Mouse (Mus musculus) forebrain, embryonic 14.5 days (tissue): ENCODE data around the gene Smyd1. TPM values are rescaled to one million over a fixed set of nuclear protein-coding genes. Genes with fewer than 3 reads are reported as not detected.

ENCODE experiments used
- ATAC-seq: fragments of 200-750 bp; cut with Nextera tagmentation; 2 replicates; pipeline ENCODE4 v1.8.0; 2017; ENCODE audit warnings: mild to moderate bottlenecking, moderate library complexity
- DNase-seq: peaks from one replicate; pipeline ENCODE4 v3.0.0-alpha.2; 2015; ENCODE audit warnings: low spot score
- H3K27ac ChIP-seq: fragments of 300-500 bp; sonication (generic); 2 replicates; pipeline ENCODE4 v1.5.1; 2014; ENCODE audit warnings: low read depth, mild to moderate bottlenecking, control low read depth, low read length, moderate library complexity
- H3K27me3 ChIP-seq: fragments of 300-500 bp; sonication (generic); replicated peaks from 2 replicates; pipeline ENCODE4 v1.6.1; 2014; ENCODE audit warnings: low read length, control low read depth, mixed read lengths; ENCODE audit not compliant: control insufficient read depth, insufficient read depth
- H3K36me3 ChIP-seq: fragments of 300-500 bp; sonication (generic); 2 replicates; pipeline ENCODE4 v1.6.1; 2014; ENCODE audit warnings: low read length, control low read depth; ENCODE audit not compliant: control insufficient read depth, insufficient read depth
- H3K4me1 ChIP-seq: fragments of 300-500 bp; sonication (generic); 2 replicates; pipeline ENCODE4 v1.6.1; 2014; ENCODE audit warnings: antibody characterized with exemption, low read length, control low read depth; ENCODE audit not compliant: control insufficient read depth, insufficient read depth
- H3K4me2 ChIP-seq: fragments of 300-500 bp; sonication (generic); 2 replicates; pipeline ENCODE4 v1.6.1; 2014; ENCODE audit warnings: mild to moderate bottlenecking, control low read depth, low read length
- H3K4me3 ChIP-seq: fragments of 300-500 bp; sonication (generic); 2 replicates; pipeline ENCODE4 v1.5.1; 2014; ENCODE audit warnings: low read depth, low read length, control low read depth
- H3K9ac ChIP-seq: fragments of 300-500 bp; sonication (generic); 2 replicates; pipeline ENCODE4 v1.6.1; 2014; ENCODE audit warnings: mild to moderate bottlenecking, low read length, control low read depth, moderate library complexity
- H3K9me3 ChIP-seq: fragments of 300-500 bp; sonication (generic); replicated peaks from 2 replicates; pipeline ENCODE4 v1.6.1; 2016; ENCODE audit warnings: low read length, control low read depth, mixed read lengths; ENCODE audit not compliant: control insufficient read depth
- WGBS: fragments of 180-500 bp; shearing (Covaris S2); extraction: QIAGEN DNeasy Blood & Tissue Kit; methylation state at CpG from one replicate; pipeline ENCODE4 v1.1.7; 2014; 5-methylcytosine and 5-hydroxymethylcytosine counted together
- polyA plus RNA-seq: library from polyadenylated mRNA; unstranded; fragments of >200 nt; fragmentation: Nextera tagmentation; extraction: Ambion mirVana; gene quantifications from 2 replicates; pipeline ENCODE4 v1.2.1, GENCODE M21; 2014

Gene Smyd1
- polyA plus RNA-seq, 1 experiment from 2014 or later = 0.08 TPM

DNA sequence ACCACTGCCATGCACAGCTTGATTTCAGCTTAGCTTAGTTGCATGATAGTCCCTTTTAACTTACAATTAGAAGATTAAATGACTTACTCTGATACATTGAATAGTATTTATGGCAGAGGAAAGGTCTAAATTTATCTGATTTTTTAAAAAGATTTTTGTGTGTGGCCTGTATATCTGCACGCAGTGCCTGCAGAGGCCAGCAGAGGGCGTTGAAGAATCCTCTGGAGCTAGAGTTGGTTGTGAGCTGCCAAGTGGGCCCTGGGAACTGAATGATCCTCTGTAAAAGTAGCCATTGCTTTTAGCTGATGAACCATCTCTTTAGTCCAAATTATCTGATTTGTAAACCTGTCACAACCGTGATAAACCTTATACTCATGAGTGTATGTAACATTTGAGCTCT is 23.3 kb downstream of the Smyd1 start:
- H3K36me3 ChIP-seq = no peaks in the 10 kb centered on the region
- no peaks in the 10 kb centered on the region for H3K9me3 ChIP-seq
- H3K4me1 ChIP-seq = no peaks in the 10 kb centered on the region
- no peak for ATAC-seq
- H3K27ac ChIP-seq = no peak overlapping the region
- H3K4me3 ChIP-seq = no peak overlapping the region
- H3K27me3 ChIP-seq = no peaks in the 10 kb centered on the region
- no peak overlapping the region for H3K9ac ChIP-seq
- DNase-seq = peak; percentile 30
- no peak overlapping the region for H3K4me2 ChIP-seq
- 37% methylated on average over 3 of the region's 3 CpGs for WGBS

GRCm38 (mm10) chr6:71298051-71298450 is 24.0 kb downstream of the Smyd1 start:
- H3K4me2 ChIP-seq = no peak overlapping the region
- H3K27ac ChIP-seq = no peak overlapping the region
- no peak for DNase-seq
- H3K4me1 ChIP-seq = no peaks in the 10 kb centered on the region
- no peak overlapping the region for H3K9ac ChIP-seq
- no peak for ATAC-seq
- 71% methylated on average over 2 of the region's 2 CpGs for WGBS
- H3K36me3 ChIP-seq = no peaks in the 10 kb centered on the region
- no peaks in the 10 kb centered on the region for H3K27me3 ChIP-seq
- no peak overlapping the region for H3K4me3 ChIP-seq
- H3K9me3 ChIP-seq = no peaks in the 10 kb centered on the region

- Histone ChIP-seq H3K9ac (no peak overlapping the region), H3K36me3 (no peaks in the 10 kb centered on the region), H3K27me3 (no peaks in the 10 kb centered on the region), H3K4me3 (no peak overlapping the region), H3K4me1 (no peaks in the 10 kb centered on the region), H3K9me3 (no peaks in the 10 kb centered on the region), H3K27ac (no peak overlapping the region), H3K4me2 (no peak overlapping the region)
- DNase-seq = no peak
- 77% methylated on average over 6 of the region's 6 CpGs for WGBS
- ATAC-seq = no peak
These were observed 26.7 kb downstream of the Smyd1 start for GRCm38 (mm10) chr6:71295303-71295702.

DNA sequence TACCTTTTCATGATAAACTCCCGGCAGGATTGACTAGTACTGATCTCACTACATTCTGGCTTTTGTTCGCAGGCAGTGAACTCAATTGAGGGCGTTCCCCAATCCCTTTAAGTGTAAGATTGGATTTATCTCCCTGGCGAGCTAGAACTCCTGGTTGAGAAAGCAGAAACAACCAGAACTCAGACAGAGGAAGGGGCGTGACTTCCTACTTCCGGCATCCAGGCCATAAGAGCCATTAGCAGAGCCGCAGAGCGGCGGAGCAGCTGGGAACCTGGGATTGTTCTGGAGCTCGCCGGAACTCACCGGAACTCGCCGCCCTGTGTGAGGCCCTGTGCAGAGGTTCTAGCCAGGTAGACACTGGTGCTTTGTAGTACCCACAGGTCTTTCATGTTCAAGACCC is 28.5 kb downstream of the Smyd1 start:
- Histone ChIP-seq H3K9ac (no peak overlapping the region), H3K27ac (no peak overlapping the region), H3K4me1 (no peaks in the 10 kb centered on the region), H3K9me3 (no peaks in the 10 kb centered on the region), H3K4me3 (no peak overlapping the region), H3K36me3 (no peaks in the 10 kb centered on the region), H3K4me2 (no peak overlapping the region), H3K27me3 (no peaks in the 10 kb centered on the region)
- DNase-seq = no peak
- ATAC-seq = no peak
- 82% methylated on average over 14 of the region's 14 CpGs for WGBS

DNA sequence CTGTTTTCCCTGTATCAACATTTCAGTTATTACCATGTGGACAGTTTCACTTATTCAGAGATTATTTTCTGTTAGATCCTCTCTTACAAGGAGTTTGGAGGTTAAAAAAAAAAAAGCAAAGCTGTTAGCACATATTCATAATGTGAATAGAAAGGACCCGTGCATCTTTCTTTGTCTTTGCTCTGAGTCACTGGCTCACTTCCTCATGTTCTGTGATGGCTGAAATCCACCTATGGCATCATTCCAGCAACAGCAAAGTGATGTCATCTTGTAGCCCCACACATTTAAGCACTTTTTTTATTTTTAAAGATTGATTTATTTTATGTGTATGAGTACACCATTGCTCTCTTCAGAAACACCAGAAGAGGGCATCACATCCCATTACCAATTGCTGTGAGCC is 42.6 kb downstream of the Smyd1 start:
- H3K27ac ChIP-seq = no peak overlapping the region
- WGBS = 64% methylated on average over 1 of the region's 1 CpGs
- H3K4me1 ChIP-seq = no peaks in the 10 kb centered on the region
- peaks cover 3% of the 10 kb centered on the region; the same call in 1 of the 2 replicates for H3K36me3 ChIP-seq
- no peak overlapping the region for H3K4me2 ChIP-seq
- no peak for DNase-seq
- H3K9ac ChIP-seq = no peak overlapping the region
- no peak overlapping the region for H3K4me3 ChIP-seq
- no peak for ATAC-seq
- H3K9me3 ChIP-seq = no peaks in the 10 kb centered on the region
- no peaks in the 10 kb centered on the region for H3K27me3 ChIP-seq

GRCm38 (mm10) chr6:71274621-71275020 is 47.4 kb downstream of the Smyd1 start:
- 89% methylated on average over 1 of the region's 1 CpGs for WGBS
- H3K36me3 ChIP-seq = no peaks in the 10 kb centered on the region
- no peak overlapping the region for H3K4me2 ChIP-seq

GRCm38 (mm10) chr6:71273715-71274114 is 48.3 kb downstream of the Smyd1 start:
- DNase-seq (no peak), ATAC-seq (no peak)
- no peaks in the 10 kb centered on the region for H3K36me3 ChIP-seq
- H3K4me2 ChIP-seq = no peak overlapping the region
- H3K9ac ChIP-seq = no peak overlapping the region
- no peaks in the 10 kb centered on the region for H3K9me3 ChIP-seq
- no peak overlapping the region for H3K4me3 ChIP-seq
- peaks cover 11% of the 10 kb centered on the region for H3K4me1 ChIP-seq
- H3K27ac ChIP-seq = no peak overlapping the region
- no peaks in the 10 kb centered on the region for H3K27me3 ChIP-seq
- 97% methylated on average over 1 of the region's 1 CpGs for WGBS

More at GRCm38 (mm10) chr6:71274621-71275020, 47.4 kb downstream of the Smyd1 start:
- Histone ChIP-seq H3K9ac (no peak overlapping the region), H3K4me3 (no peak overlapping the region), H3K27me3 (no peaks in the 10 kb centered on the region), H3K9me3 (no peaks in the 10 kb centered on the region), H3K4me1 (peaks cover 11% of the 10 kb centered on the region), H3K27ac (no peak overlapping the region)
- ATAC-seq = no peak
- DNase-seq = no peak

DNA sequence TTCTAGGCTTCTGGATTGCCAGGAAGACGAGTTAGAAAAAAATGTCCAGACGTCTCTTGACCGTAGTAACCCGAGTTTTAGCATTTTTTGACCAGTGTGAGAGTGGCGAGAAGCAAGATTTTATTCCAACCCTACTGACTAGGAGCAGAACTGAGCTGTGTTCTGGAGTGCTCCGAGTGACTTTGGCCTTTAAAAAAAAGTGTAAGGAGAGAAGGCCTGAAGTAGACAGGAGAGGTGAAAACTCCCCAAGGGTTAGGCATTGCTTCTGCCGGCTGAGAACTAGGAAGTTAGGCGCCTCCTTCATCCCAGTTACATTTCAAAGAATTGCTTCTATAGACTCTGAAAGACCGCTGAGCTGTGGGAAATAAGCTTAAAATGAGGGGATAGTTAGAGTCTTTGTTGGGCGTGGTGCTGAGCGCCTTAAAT is 49.7 kb downstream of the Smyd1 start:
- Histone ChIP-seq H3K9me3 (no peaks in the 10 kb centered on the region), H3K4me3 (peak overlapping the region; percentile 90), H3K4me2 (peak overlapping the region; percentile 62), H3K4me1 (peaks cover 11% of the 10 kb centered on the region), H3K27ac (peak overlapping the region; percentile 93), H3K36me3 (no peaks in the 10 kb centered on the region), H3K9ac (peak overlapping the region; percentile 99), H3K27me3 (no peaks in the 10 kb centered on the region)
- peak; percentile 33 for DNase-seq
- WGBS = under 1% methylated on average over 11 of the region's 11 CpGs
- ATAC-seq = peak; percentile 3; the same call in 1 of the 2 replicates

DNA sequence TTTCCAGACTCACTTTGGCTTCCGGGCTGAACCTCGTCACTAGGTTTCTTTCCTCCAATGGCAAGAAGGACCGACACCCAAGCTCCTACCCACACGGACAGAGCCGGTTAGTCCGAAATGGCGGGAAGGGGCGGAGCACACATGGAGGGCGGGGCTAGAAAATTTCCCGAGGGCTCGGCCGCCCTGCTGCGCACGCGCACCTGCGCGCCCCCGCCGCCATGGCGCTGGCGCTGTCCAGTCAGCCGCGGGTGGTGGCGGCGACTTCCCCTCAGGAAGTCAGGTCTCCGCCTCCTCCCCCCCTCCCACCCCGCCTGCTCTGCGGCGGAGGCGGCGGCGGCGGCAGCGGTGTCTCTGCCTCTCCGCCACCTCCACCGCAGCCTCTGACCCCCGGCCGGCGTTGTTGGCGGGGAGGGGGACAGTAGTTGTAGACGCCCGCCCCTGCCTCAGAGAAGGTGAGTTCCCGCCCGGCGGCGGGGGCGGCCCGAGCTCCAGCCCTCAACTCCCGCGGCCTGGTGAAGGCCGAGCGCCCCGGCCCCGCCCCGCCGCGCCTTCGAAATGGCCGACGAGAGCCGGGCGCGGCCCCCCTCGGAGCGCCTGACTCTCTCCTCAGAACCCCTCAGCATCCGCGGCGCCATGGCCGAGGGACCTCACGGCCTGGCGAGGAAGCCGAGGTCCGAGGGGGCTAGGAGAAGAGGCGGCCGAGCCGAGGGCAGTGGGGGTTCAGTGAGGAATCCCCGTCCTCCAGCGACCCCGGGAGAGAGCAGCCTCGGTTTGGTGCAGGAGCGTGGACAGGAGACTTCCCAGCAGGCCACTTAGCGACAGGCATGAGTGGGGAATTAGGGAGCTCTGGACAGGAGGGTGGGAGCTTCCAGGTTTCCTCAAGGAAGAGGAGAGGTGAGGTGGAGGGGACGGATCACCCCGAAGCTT is 50.4 kb downstream of the Smyd1 start, which contains the start of gene Krcc1:
Gene Krcc1, plus strand, starts transcription at position 289 of the 927 bp plus-strand sequence.
- peak within 1 kb of the TSS; percentile 99 for H3K9ac ChIP-seq

More for the DNA sequence above, 50.4 kb downstream of the Smyd1 start, which contains the start of gene Krcc1:
- Histone ChIP-seq H3K4me2 (peak within 1 kb of the TSS; percentile 62), H3K36me3 (no peaks in the 10 kb centered on the region), H3K4me3 (peak within 1 kb of the TSS; percentile 90), H3K27me3 (no peaks in the 10 kb centered on the region), H3K27ac (peak within 1 kb of the TSS; percentile 93), H3K4me1 (peaks cover 11% of the 10 kb centered on the region), H3K9me3 (no peaks in the 10 kb centered on the region)
- ATAC-seq (peak; percentile 93), DNase-seq (peak; percentile 97)
- under 1% methylated on average over 53 of the region's 84 CpGs for WGBS
